Mouse (Mus musculus): ENCODE measurements around the gene Tex19.1. TPM values are rescaled to one million over a fixed set of nuclear protein-coding genes. Genes with fewer than 3 reads are reported as not detected.

The Tex19.1 gene
- polyA plus RNA-seq, 1 experiment, result 0.11 TPM

DNA sequence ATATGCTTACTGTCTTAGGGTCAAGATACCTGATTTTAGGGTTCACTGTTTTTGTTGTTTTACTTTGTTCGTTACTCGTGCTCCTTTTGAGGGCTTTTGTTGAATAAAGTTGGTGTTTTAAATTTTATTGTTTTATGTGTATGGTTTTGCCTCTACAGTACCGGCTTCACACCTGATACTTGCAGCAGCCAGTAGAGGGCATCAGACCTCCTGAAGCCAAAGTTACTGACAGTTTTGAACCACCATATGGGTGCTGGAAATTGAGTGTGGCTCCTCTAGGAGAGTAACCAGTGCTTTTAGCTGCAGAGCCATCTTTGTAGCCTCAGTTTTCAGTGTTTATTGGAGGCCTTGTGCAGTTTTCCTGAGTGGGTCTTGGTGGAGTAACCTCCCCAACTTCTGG is 2.2 kb downstream of the Tex19.1 start:
- H3K27ac ChIP-seq (ENCODE audit: insufficient read depth, low read length), result no peak overlapping the region
- DNase-seq, result no peak
- no peaks in the 10 kb centered on the region for H3K27me3 ChIP-seq (ENCODE audit: control insufficient read depth, insufficient read depth, low read length)
- H3K4me3 ChIP-seq (replicated peaks; ENCODE audit: insufficient read depth, low read depth, low read length), result no peak overlapping the region
- TF ChIP-seq CTCF (IDR thresholded peaks at IDR 0.05; ENCODE audit: borderline replicate concordance, insufficient read depth, low read depth, low read length) (no peak), POLR2A (IDR thresholded peaks at IDR 0.05; ENCODE audit: borderline replicate concordance, insufficient read depth, low read length) (no peak)
- no peaks in the 10 kb centered on the region; the same call in 1 of the 2 replicates for H3K4me1 ChIP-seq (ENCODE audit: control insufficient read depth, insufficient read depth, low read length)
- WGBS, result 94% methylated on average over 3 of the region's 3 CpGs

DNA sequence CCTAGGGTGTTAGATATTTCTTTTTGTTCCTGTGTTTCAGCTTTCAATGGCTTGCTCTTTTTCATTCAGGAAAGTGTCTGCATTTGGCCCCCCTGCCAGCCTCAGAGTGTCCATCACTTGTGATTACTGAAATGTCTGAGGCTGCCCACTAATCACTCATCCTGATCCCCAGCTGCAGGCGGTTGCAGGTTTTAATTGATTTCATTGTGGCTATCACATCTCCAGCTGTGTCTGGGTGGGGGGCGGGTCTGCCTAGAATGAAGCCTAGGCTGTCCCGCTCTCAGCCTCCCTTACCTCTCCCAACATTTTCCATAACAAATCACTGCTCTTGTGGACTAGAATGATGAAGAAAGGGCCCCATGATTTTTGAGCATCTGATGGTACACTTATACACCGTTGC is 8.3 kb downstream of the Tex19.1 start:
- DNase-seq, result no peak
- WGBS, result 69% methylated on average over 4 of the region's 4 CpGs

DNA sequence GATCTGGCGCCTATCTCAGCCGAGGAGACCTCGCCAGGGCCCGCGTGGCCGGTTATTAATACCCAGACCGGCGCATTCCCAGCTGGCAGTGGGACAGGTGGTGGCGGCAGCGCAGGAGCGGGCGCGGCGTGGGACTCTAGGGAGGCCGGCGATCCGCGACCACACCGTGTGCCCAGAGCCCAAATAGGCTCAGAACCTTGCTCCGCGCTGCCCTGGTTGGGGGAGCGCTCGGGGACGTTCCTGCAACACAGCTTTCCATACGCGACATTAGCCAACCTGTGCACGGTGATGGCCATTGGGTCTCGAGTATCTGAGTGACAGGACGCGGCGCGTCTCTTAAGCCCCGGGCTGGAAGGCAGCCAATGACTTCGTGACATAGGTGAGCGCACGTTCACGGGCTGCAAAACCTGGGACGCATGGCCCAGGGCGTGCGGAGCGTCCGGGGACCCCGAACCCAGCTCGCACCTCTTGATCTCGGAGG is 10.5 kb downstream of the Tex19.1 start:
- 2% methylated on average over 45 of the region's 45 CpGs for WGBS
- peak; percentile 70 to 72 for DNase-seq
- no peak overlapping the region for H3K27ac ChIP-seq (ENCODE audit: insufficient read depth, low read length)

More for the DNA sequence above, 8.3 kb downstream of the Tex19.1 start:
- H3K4me1 ChIP-seq (ENCODE audit: control insufficient read depth, insufficient read depth, low read length), result no peaks in the 10 kb centered on the region
- no peaks in the 10 kb centered on the region for H3K27me3 ChIP-seq (ENCODE audit: control insufficient read depth, insufficient read depth, low read length)
- no peak overlapping the region for H3K27ac ChIP-seq (ENCODE audit: insufficient read depth, low read length)
- TF ChIP-seq CTCF (IDR thresholded peaks at IDR 0.05; ENCODE audit: borderline replicate concordance, insufficient read depth, low read depth, low read length) (no peak), POLR2A (IDR thresholded peaks at IDR 0.05; ENCODE audit: borderline replicate concordance, insufficient read depth, low read length) (no peak)
- no peak overlapping the region for H3K4me3 ChIP-seq (replicated peaks; ENCODE audit: insufficient read depth, low read depth, low read length)

DNA sequence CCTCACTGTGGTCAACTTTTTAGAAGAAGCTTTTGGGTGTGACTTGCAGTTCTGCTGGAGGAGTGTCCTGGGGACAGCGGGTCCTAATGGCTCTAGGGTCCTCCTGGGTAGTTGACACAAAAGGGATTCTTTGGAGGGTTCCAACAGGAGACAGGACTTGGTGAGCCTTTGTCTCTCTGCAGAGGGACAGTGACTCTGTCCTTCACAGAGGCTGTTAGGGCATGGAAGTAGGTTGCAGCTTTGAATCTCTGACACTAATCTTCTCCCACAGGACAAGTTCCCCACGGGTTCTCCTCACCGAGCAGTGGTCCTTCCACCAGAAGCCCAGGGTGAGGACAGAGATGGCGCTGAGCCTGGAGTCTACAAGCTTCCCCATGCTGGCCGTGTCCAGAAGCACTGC is 14.0 kb downstream of the Tex19.1 start, which contains the start of gene Uts2r:
Gene Uts2r (plus strand): TSS at position 301 of the 400 bp plus-strand sequence.
- no peak for TF ChIP-seq CTCF (IDR thresholded peaks at IDR 0.05; ENCODE audit: borderline replicate concordance, insufficient read depth, low read depth, low read length)
- no peak for TF ChIP-seq POLR2A (IDR thresholded peaks at IDR 0.05; ENCODE audit: borderline replicate concordance, insufficient read depth, low read length)
- no peak within 1 kb of the TSS for H3K4me3 ChIP-seq (replicated peaks; ENCODE audit: insufficient read depth, low read depth, low read length)
- H3K4me1 ChIP-seq (ENCODE audit: control insufficient read depth, insufficient read depth, low read length), result peaks cover 10% of the 10 kb centered on the region
- WGBS, result 96% methylated on average over 5 of the region's 5 CpGs
- H3K27me3 ChIP-seq (ENCODE audit: control insufficient read depth, insufficient read depth, low read length), result no peaks in the 10 kb centered on the region
- no peak for DNase-seq
- no peak within 1 kb of the TSS for H3K27ac ChIP-seq (ENCODE audit: insufficient read depth, low read length)

More for the DNA sequence above, 10.5 kb downstream of the Tex19.1 start:
- H3K4me1 ChIP-seq (ENCODE audit: control insufficient read depth, insufficient read depth, low read length), result peaks cover 10% of the 10 kb centered on the region
- no peaks in the 10 kb centered on the region for H3K27me3 ChIP-seq (ENCODE audit: control insufficient read depth, insufficient read depth, low read length)
- H3K4me3 ChIP-seq (replicated peaks; ENCODE audit: insufficient read depth, low read depth, low read length), result peak overlapping the region; percentile 55
- TF ChIP-seq CTCF (IDR thresholded peaks at IDR 0.05; ENCODE audit: borderline replicate concordance, insufficient read depth, low read depth, low read length) (no peak), POLR2A (IDR thresholded peaks at IDR 0.05; ENCODE audit: borderline replicate concordance, insufficient read depth, low read length) (no peak)

DNA sequence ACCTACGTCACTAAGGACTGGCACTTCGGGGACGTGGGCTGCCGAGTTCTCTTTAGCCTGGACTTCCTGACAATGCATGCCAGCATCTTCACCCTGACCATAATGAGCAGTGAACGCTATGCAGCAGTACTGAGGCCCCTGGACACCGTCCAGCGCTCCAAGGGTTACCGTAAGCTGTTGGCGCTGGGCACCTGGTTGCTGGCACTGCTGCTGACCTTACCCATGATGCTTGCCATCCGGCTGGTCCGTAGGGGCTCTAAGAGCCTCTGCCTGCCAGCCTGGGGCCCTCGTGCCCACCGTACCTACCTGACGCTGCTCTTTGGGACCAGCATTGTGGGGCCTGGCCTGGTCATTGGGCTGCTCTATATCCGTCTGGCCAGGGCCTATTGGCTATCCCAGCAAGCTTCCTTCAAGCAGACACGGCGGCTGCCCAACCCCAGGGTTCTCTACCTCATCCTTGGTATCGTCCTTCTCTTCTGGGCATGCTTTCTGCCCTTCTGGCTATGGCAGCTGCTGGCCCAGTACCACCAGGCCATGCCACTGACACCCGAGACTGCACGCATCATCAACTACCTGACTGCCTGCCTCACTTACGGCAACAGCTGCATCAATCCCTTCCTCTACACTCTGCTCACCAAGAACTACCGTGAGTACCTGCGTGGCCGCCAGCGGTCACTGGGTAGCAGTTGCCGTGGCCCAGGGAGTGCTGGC is 14.8 kb downstream of the Tex19.1 start:
- Histone ChIP-seq H3K27ac (ENCODE audit: insufficient read depth, low read length) (no peak overlapping the region), H3K4me3 (replicated peaks; ENCODE audit: insufficient read depth, low read depth, low read length) (no peak overlapping the region), H3K4me1 (ENCODE audit: control insufficient read depth, insufficient read depth, low read length) (peaks cover 10% of the 10 kb centered on the region), H3K27me3 (ENCODE audit: control insufficient read depth, insufficient read depth, low read length) (no peaks in the 10 kb centered on the region)
- 46% methylated on average over 26 of the region's 26 CpGs for WGBS
- TF ChIP-seq POLR2A (IDR thresholded peaks at IDR 0.05; ENCODE audit: borderline replicate concordance, insufficient read depth, low read length), result no peak
- TF ChIP-seq CTCF (IDR thresholded peaks at IDR 0.05; ENCODE audit: borderline replicate concordance, insufficient read depth, low read depth, low read length), result no peak
- DNase-seq, result peak in 1 of 2 experiments; percentile 25

DNA sequence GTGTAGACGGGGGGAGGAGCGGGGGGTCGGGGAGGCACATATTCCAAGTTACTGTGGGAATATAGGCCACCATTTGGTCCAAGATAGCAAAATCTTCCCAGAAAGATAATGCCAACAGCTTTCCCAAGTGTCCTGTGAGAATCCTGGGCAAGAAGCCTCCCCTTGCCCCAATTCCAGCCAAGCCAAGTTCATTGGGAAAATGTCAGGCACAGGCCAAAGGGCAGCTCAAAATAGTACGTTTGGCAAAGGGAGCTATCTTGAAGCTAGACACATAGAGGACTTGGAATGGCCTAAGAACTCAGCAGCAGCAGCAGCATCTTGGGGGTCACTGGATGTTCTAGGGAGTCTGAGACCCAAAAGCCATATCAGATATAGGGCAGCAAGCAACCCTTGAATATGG is 17.8 kb downstream of the Tex19.1 start:
- TF ChIP-seq POLR2A (IDR thresholded peaks at IDR 0.05; ENCODE audit: borderline replicate concordance, insufficient read depth, low read length) (no peak), CTCF (IDR thresholded peaks at IDR 0.05; ENCODE audit: borderline replicate concordance, insufficient read depth, low read depth, low read length) (no peak)
- Histone ChIP-seq H3K4me3 (replicated peaks; ENCODE audit: insufficient read depth, low read depth, low read length) (no peak overlapping the region), H3K4me1 (ENCODE audit: control insufficient read depth, insufficient read depth, low read length) (peaks cover 10% of the 10 kb centered on the region), H3K27ac (ENCODE audit: insufficient read depth, low read length) (no peak overlapping the region), H3K27me3 (ENCODE audit: control insufficient read depth, insufficient read depth, low read length) (no peaks in the 10 kb centered on the region)
- no peak for DNase-seq
- WGBS, result 81% methylated on average over 4 of the region's 4 CpGs

DNA sequence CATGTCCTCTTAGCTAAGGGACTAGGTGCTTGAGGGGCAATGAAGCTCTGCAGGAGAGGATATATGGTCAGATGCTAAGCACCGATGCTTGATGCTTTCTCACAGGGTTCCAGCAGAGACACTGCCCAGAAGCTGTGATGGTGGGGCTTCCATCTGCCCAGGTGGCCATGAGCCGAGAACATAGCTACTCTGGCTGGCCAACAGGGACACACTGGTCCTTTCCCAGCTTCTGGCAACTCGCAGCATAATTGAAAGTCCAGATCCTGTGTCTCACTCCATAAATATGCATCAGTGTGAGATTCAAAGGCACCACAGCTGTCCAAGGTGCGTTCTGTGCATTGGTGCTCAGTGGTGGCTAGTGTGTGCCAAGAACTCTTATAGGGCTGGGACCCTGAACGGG is 27.3 kb downstream of the Tex19.1 start:
- no peaks in the 10 kb centered on the region for H3K27me3 ChIP-seq (ENCODE audit: control insufficient read depth, insufficient read depth, low read length)
- TF ChIP-seq CTCF (IDR thresholded peaks at IDR 0.05; ENCODE audit: borderline replicate concordance, insufficient read depth, low read depth, low read length) (no peak), POLR2A (IDR thresholded peaks at IDR 0.05; ENCODE audit: borderline replicate concordance, insufficient read depth, low read length) (no peak)
- peaks cover 5% of the 10 kb centered on the region; the same call in 1 of the 2 replicates for H3K4me1 ChIP-seq (ENCODE audit: control insufficient read depth, insufficient read depth, low read length)
- 47% methylated on average over 5 of the region's 5 CpGs for WGBS
- DNase-seq, result no peak
- H3K27ac ChIP-seq (ENCODE audit: insufficient read depth, low read length), result no peak overlapping the region
- H3K4me3 ChIP-seq (replicated peaks; ENCODE audit: insufficient read depth, low read depth, low read length), result no peak overlapping the region

DNA sequence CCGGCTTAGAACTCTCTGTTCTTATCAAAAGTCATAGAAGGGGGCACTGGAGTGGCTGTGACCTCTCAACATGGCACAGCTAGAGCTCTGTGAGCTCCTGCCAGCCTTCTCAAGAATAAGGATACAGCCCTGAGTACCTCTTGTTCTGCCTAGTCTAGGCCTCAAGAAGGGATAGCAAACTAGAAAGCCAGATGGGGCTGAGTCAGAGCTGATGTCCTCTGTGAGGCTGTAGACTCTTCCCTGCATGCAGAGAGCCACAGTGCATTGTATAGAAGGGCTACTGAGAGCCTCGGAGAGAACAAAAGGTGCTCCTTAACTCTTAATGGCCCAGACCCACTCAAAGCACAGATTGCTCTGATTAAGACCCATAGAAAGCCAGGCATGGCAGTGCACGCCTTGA is 28.3 kb downstream of the Tex19.1 start:
- TF ChIP-seq POLR2A (IDR thresholded peaks at IDR 0.05; ENCODE audit: borderline replicate concordance, insufficient read depth, low read length) (no peak), CTCF (IDR thresholded peaks at IDR 0.05; ENCODE audit: borderline replicate concordance, insufficient read depth, low read depth, low read length) (no peak)
- no peaks in the 10 kb centered on the region for H3K27me3 ChIP-seq (ENCODE audit: control insufficient read depth, insufficient read depth, low read length)
- WGBS, result 58% methylated on average over 3 of the region's 3 CpGs
- H3K27ac ChIP-seq (ENCODE audit: insufficient read depth, low read length), result no peak overlapping the region
- no peak overlapping the region for H3K4me3 ChIP-seq (replicated peaks; ENCODE audit: insufficient read depth, low read depth, low read length)
- peaks cover 5% of the 10 kb centered on the region; the same call in 1 of the 2 replicates for H3K4me1 ChIP-seq (ENCODE audit: control insufficient read depth, insufficient read depth, low read length)
- DNase-seq, result no peak
